Mouse (Mus musculus): ENCODE data around the gene Nrk.

Nrk gene

GRCm38 (mm10) chrX:138914041-138914776 is at the start of gene Nrk:
Nrk (plus strand) TSS chrX:138914430.
- peak; percentile 3 for DNase-seq

DNA sequence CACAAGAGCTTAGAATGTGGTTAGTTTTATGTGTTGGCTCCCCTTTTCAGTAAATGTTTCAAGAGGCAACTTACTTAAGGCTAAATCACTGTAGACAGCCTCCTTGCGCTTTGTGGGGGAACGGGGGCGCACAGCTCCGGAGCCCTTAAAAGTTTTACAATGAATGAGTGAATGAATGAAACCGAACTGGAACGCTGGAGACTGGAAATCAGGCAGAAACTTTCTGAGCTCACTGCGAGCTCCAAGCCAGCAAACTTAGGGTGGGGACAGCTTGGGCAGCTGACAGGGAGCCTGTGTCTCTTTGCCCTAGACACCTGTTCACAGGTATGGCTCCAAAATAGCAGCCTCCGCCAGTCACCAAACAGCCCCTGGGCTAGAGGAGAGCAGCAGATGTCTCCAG is 864 bp upstream of the Nrk start:
- DNase-seq: no peak

- DNase-seq: no peak
Observed at GRCm38 (mm10) chrX:138914777-138915114, 516 bp downstream of the Nrk start.

GRCm38 (mm10) chrX:138919030-138919429 is 4.8 kb downstream of the Nrk start:
- DNase-seq: no peak

DNA sequence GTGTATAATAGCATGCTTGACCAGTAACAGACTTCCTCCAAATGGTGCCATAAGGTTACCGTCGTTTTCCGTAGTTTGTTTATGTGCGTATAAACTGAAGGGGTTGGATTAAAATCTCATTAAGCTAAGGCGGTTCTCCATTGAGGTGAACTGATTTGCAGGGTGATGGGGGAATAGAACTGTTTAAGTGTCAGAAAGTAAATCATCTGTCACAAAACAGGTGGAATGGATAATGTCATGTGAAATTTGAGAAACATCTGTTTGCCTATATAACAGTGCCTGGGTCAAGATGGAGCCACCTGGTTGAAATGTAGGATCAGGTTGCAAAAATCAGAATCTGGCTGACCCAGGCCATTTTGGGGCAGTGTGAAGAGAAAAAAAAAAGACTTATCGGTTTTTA is 29.7 kb downstream of the Nrk start:
- DNase-seq: no peak

DNA sequence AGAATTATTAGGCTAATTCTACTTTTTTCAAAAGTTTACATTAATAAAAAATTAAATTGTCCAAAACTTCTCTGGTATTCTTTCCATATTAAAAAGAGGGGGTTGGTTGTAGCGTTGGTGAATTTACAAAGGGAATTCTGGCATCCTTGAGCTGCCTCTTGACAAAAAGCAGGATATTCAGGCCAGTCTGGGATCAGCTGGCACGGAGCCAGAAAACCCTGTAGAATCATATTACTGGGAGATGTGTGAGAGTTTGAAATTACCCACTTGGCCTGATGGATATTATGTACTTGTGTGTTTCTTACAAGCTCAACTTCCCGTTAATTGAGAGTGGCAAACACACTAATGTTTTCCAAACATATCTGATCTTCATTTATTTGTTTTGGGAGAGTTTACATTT is 46.5 kb downstream of the Nrk start:
- DNase-seq: no peak

- DNase-seq: no peak
Observed at GRCm38 (mm10) chrX:138978501-138978900, 64.3 kb downstream of the Nrk start.

- no peak for DNase-seq
Observed at GRCm38 (mm10) chrX:138979249-138979648, 65.0 kb downstream of the Nrk start.

- DNase-seq: no peak
Observed at GRCm38 (mm10) chrX:139014524-139014923, 100.3 kb downstream of the Nrk start.

- no peak for DNase-seq
Observed at GRCm38 (mm10) chrX:139016540-139016939, 102.3 kb downstream of the Nrk start.

DNA sequence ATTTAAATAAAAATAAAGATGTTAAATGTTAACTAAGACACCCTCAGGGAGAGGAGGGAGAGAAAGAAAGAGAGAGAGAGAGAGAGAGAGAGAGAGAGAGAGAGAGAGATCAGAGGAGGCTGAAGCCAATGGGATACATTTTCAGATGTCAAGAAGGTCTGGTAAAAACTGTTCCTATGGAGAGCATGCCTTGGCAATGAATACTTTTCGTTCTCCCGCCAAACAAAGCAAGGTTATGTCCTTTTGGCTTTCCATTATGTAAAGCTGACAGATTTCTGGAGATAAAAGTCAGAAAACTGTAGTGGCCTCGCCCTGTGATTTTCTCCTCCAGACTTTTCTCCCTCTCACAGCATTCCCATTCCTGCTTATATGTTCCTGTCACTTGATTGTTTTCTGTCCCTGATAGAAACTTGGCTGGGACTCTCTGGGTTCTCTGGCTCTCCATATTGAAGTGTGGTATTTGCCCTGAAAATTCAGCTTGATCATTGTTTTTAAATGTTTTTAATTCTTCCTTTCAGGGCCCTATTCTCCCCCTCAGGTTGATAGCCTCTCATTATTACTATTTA is 112.4 kb downstream of the Nrk start:
- no peak for DNase-seq

DNA sequence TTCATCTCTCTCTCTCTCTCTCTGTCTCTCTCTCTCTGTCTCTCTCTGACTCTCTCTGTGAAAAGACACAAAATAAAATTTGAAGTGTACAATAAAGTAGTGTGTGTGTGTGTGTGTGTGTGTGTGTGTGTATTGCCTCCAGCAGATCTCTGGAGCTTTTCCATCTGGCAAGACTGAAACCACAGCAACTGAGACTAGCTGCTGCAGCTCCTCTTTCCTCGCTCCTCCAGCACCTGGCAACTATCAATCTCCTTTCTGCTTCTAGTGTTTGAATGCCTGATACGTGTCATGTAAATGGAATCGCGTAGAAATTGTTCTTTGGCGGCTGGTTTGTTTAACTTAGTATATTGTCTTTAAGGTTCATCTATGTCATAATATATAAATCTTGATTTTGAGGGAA is 113.1 kb downstream of the Nrk start:
- no peak for DNase-seq

GRCm38 (mm10) chrX:139027909-139028308 is 113.7 kb downstream of the Nrk start:
- no peak for DNase-seq

DNA sequence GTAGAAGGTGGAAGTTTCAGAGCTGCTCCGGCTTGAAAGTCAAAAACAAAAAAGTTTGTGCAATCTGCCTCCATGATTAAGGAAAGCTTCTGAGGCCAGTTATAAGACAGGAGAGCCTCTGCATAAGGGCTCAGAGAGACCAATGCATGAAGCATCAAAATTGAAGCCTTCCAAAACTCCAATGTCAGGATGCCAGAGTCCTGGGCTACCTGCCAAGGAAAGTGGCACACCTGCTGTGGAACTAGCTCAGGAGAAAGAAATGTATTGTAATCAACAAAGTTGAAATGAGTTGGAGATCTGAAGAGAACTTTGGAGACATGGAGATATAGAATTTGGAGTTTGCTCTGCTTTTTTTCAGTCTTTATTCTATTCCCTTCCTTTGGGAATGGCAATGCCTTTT is 123.4 kb downstream of the Nrk start:
- DNase-seq: no peak

GRCm38 (mm10) chrX:139039314-139039713 is 125.1 kb downstream of the Nrk start:
- DNase-seq: no peak

- no peak for DNase-seq
Observed at GRCm38 (mm10) chrX:139041148-139041547, 126.9 kb downstream of the Nrk start.

DNA sequence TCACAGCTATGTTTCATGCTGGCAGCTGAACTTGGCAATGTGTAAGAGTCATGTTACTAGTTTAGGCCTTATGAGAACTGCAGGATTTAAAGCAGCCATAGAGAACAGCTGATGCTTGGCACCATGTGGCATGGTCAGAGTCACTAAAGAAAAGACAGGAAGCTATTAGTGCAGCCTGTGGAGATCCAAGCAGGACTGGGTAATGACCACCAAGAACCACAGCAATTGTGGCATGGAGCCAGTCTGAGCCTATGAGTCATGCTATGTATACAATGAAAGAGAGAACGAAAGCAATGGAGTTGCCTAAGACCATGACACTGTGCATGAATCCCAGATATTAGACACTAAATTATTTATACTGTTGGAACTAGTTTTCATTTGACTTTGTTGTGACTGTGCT is 137.7 kb downstream of the Nrk start:
- no peak for DNase-seq

GRCm38 (mm10) chrX:139053149-139053548 is 138.9 kb downstream of the Nrk start:
- DNase-seq: no peak

All from right cerebral cortex, postnatal 25 days (tissue).